Mouse (Mus musculus) midbrain, embryonic 11.5 days (tissue): Measurements from ENCODE around the gene Tkt. TPM values are rescaled to one million over a fixed set of nuclear protein-coding genes. Genes with fewer than 3 reads are reported as not detected.

ENCODE experiments used
- ATAC-seq: fragments of 200-750 bp; cut with Nextera tagmentation; 2 replicates; pipeline ENCODE4 v1.8.0; 2017; ENCODE audit warnings: moderate TSS enrichment, moderate library complexity; ENCODE audit not compliant: low FRiP score
- DNase-seq: peaks from one replicate; pipeline ENCODE4 v3.0.0; 2015; ENCODE audit warnings: low spot score; ENCODE audit errors: missing footprints
- H3K27ac ChIP-seq: fragments of 300-500 bp; sonication (generic); 2 replicates; pipeline ENCODE4 v1.5.1; 2014; ENCODE audit warnings: low read depth, low read length
- H3K27me3 ChIP-seq: fragments of 300-500 bp; sonication (generic); 2 replicates; pipeline ENCODE4 v1.6.1; 2014; ENCODE audit warnings: mild to moderate bottlenecking, low read length, moderate library complexity, mixed read lengths; ENCODE audit not compliant: control insufficient read depth, insufficient read depth
- H3K36me3 ChIP-seq: fragments of 300-500 bp; sonication (generic); 2 replicates; pipeline ENCODE4 v1.6.1; 2014; ENCODE audit warnings: mild to moderate bottlenecking, low read length, moderate library complexity, mixed read lengths; ENCODE audit not compliant: control insufficient read depth, insufficient read depth
- H3K4me1 ChIP-seq: fragments of 300-500 bp; sonication (generic); 2 replicates; pipeline ENCODE4 v1.6.1; 2014; ENCODE audit warnings: low read length; ENCODE audit not compliant: control insufficient read depth, insufficient read depth
- H3K4me2 ChIP-seq: fragments of 300-500 bp; sonication (generic); 2 replicates; pipeline ENCODE4 v1.6.1; 2014; ENCODE audit warnings: mild to moderate bottlenecking, moderate library complexity
- H3K4me3 ChIP-seq: fragments of 300-500 bp; sonication (generic); 2 replicates; pipeline ENCODE4 v1.5.1; 2014; ENCODE audit warnings: low read depth, low read length
- H3K9ac ChIP-seq: fragments of 300-500 bp; sonication (generic); 2 replicates; pipeline ENCODE4 v1.6.1; 2014; ENCODE audit warnings: low read length
- H3K9me3 ChIP-seq: fragments of 300-500 bp; sonication (generic); 2 replicates; pipeline ENCODE4 v1.6.1; 2016; ENCODE audit warnings: low read length; ENCODE audit not compliant: control insufficient read depth
- WGBS: fragments of 180-500 bp; shearing (Covaris S2); extraction: QIAGEN DNeasy Blood & Tissue Kit; methylation state at CpG from one replicate; pipeline ENCODE4 v1.1.7; 2014; 5-methylcytosine and 5-hydroxymethylcytosine counted together
- polyA plus RNA-seq: library from polyadenylated mRNA; unstranded; fragments of >200 nt; fragmentation: Nextera tagmentation; extraction: Ambion mirVana; gene quantifications from 2 replicates; pipeline ENCODE4 v1.2.1, GENCODE M21; 2014

Gene Tkt
- polyA plus RNA-seq, 1 experiment from 2014 or later: 154 TPM

DNA sequence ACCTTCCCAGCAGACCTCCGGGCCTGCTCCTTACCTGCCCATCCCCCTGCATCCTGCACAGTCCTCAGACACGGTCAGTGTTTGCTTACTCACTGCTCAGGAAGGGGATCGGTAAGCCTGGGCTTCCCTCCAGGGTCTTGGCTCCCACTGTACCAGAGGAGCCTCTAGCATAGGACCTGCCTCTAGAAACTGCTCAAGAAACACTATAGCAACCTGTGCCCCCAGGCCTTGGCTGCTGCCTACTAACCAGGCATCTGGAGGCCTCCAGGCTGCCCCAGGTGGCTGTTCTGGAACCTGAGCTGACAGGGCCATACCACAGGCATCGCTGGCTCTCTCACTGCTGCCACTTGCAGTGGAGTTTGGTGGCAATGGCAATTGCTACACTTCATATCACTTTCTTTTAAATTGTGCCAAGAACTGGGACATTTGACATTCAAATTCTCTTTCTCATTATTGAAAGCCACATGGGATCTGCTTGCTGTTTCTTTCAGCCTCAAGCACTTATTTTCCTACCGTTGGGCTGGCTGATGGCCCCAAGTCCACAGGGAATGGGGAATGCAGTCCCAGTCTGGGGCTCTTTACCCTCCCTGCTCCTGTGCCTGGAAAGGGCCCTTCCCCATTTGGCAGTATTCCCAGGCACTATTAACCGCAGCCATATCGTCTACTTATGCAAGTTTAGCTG, 38.8 kb downstream of the Tkt start:
- Histone ChIP-seq H3K4me2 (no peak overlapping the region), H3K27ac (no peak overlapping the region), H3K36me3 (no peaks in the 10 kb centered on the region), H3K9me3 (no peaks in the 10 kb centered on the region), H3K4me1 (peaks cover 8% of the 10 kb centered on the region; the same call in 1 of the 2 replicates), H3K4me3 (no peak overlapping the region), H3K9ac (no peak overlapping the region), H3K27me3 (no peaks in the 10 kb centered on the region)
- DNase-seq (no peak), ATAC-seq (no peak)
- WGBS: 73% methylated on average over 7 of the region's 7 CpGs

DNA sequence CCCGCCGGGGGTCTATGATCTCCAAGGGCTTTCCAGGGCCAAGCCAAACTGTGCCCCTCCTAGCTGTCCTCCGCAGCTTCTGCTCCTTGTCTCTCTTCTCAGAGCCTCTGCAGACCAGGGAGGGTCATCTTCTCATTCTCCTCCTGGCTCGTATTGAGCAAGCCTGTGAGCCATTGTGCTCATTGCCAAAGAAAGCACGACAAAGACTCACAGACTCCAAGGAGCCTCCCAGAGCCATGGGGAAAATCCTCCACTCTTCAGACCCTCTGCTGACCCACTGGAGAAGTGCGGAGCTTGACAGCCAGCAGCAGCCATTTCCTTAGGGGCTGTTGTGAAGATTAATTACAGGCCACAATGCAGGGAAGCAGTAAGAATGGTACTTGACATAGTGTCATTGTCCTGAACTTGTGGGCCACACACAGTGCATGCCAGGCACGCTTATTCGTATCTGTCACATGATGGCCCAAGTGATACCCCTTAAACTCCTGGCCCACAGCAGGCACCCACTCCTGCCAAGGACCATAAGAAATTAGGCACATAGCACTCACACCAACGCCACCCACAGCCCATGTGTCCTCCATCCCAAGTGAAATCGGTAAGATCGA, 42.0 kb downstream of the Tkt start:
- Histone ChIP-seq H3K27me3 (no peaks in the 10 kb centered on the region), H3K36me3 (no peaks in the 10 kb centered on the region), H3K9me3 (no peaks in the 10 kb centered on the region), H3K4me1 (peaks cover 20% of the 10 kb centered on the region), H3K27ac (no peak overlapping the region), H3K4me2 (no peak overlapping the region), H3K4me3 (no peak overlapping the region), H3K9ac (no peak overlapping the region)
- DNase-seq (peak; percentile 68), ATAC-seq (no peak)
- WGBS: 80% methylated on average over 11 of the region's 11 CpGs

DNA sequence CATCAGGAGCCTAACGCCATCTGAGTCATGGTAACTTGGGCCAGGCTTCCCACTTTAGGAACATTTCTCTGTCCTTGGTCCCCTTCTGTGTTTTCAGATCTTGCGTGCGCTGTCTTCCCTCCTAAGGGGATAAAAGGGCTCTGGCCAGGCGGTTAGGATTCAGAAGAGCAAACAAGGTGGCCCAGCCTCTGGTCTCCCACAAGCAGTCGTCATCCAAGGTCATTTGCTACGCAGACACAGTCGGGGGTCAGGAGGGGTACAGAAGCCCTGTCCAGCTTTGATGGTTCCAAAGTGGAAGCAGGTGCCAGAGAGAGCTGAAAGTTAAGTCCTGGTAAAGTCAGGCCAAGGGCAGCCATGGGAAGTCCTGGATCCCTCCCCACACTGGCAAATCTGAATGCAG, 42.8 kb downstream of the Tkt start:
- Histone ChIP-seq H3K4me3 (no peak overlapping the region), H3K4me1 (peaks cover 20% of the 10 kb centered on the region), H3K4me2 (no peak overlapping the region), H3K9ac (no peak overlapping the region), H3K36me3 (no peaks in the 10 kb centered on the region), H3K27ac (no peak overlapping the region), H3K9me3 (no peaks in the 10 kb centered on the region), H3K27me3 (no peaks in the 10 kb centered on the region)
- no peak for ATAC-seq
- no peak for DNase-seq
- 76% methylated on average over 7 of the region's 7 CpGs for WGBS

DNA sequence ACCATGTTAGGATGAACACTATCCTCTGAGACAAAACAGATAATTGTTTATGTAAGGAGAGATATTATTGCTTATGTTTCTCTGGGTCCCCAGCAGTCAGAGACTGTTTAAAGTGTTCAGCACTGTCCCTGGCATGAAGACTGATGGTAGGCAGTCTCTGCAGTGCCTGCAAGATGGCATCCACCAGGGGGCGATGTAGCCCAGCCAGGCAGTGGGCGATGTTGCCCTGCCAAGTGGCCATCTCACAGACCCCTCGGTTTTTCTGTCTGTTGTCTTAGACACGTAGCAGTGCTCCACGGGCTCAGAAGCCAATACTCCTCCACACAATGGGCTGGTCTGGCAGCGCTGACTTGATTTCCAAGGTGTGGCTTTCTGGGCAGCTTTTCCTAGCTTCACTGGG, 43.3 kb downstream of the Tkt start:
- Histone ChIP-seq H3K9me3 (no peaks in the 10 kb centered on the region), H3K9ac (no peak overlapping the region; the same call in 1 of the 2 replicates), H3K27me3 (no peaks in the 10 kb centered on the region), H3K4me3 (no peak overlapping the region), H3K4me2 (no peak overlapping the region), H3K4me1 (peaks cover 20% of the 10 kb centered on the region), H3K36me3 (no peaks in the 10 kb centered on the region), H3K27ac (no peak overlapping the region)
- 6% methylated on average over 6 of the region's 6 CpGs for WGBS
- peak; percentile 98 for DNase-seq
- peak; percentile 33; the same call in 1 of the 2 replicates for ATAC-seq

DNA sequence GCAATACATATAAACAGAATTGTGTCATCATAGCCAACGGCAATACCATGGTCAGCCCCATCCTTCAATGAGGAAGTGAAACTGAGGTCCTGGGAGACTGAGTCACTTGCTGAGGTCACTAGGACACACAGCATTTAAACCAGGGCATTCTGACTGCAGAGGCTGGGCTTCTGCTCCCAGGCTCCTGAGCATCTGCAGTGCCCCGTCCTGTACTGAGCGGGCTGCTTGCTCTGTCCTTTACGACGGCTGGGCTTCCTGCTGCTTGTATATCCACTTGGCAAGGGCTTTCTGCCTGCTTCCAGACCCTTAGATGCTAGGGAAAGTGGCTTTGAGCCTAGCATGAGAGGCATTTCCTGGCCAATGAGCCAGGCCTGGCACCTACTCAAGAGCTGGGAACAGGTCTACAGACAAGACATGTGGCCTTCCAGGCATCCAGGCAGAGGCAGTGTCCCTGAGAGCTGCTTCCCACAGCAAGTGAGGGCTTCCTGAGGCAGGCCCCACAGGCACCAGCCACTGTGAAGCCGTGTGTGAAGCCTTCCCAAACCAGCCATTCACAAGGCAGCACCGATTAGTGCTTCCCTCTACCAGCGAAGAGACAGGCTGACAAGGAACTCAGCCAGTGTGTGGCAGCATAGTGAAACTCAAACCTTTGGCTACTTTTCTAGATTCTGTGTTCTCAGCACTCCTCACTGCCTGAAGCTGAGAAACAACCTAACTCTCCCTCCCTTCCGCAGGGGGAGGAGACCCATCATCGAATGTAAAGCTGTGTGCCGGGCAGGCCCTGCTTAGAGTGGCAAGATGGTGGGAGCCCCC, 45.3 kb downstream of the Tkt start:
- ATAC-seq (peak; percentile 53), DNase-seq (peak; percentile 90)
- Histone ChIP-seq H3K4me3 (no peak overlapping the region), H3K36me3 (no peaks in the 10 kb centered on the region), H3K27me3 (no peaks in the 10 kb centered on the region), H3K9ac (peak overlapping the region; percentile 59), H3K27ac (peak overlapping the region; percentile 81), H3K4me1 (peaks cover 20% of the 10 kb centered on the region), H3K4me2 (peak overlapping the region; percentile 26; the same call in 1 of the 2 replicates), H3K9me3 (no peaks in the 10 kb centered on the region)
- WGBS: 41% methylated on average over 11 of the region's 11 CpGs

DNA sequence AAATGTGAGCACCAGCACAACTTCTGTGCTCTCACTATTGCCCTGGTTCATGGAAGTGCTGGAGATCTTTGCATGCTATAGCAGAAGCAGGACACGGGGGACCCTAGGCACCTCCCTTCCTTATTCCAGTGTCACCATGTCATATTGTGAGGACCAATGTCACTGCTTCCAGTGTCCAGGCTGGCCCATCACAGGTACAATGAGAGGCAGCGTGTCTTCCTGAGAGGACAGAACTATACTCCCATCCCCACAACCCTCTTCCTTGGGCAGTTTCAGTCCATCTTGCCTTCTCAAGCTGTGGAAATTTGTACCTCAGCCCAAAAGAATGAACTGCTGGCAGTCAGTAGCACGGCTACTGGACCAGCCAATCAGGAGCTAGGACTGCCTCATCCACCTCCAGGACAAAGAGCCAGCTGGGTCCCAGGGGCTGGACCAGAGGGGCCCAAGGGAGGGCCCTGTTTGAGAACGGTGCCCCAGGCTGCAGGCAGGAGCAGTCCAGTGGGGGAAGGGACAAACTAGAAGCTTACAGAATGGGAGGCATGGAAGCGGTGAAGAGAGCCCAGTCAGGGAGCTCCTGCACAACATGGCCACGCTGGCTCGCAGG, 46.0 kb downstream of the Tkt start:
- peak overlapping the region; percentile 26; the same call in 1 of the 2 replicates for H3K4me2 ChIP-seq
- no peaks in the 10 kb centered on the region for H3K9me3 ChIP-seq
- no peaks in the 10 kb centered on the region for H3K27me3 ChIP-seq
- 26% methylated on average over 7 of the region's 7 CpGs for WGBS
- H3K4me1 ChIP-seq: peaks cover 20% of the 10 kb centered on the region
- H3K27ac ChIP-seq: peak overlapping the region; percentile 81
- peak overlapping the region; percentile 59 for H3K9ac ChIP-seq
- no peak overlapping the region for H3K4me3 ChIP-seq
- no peaks in the 10 kb centered on the region for H3K36me3 ChIP-seq
- ATAC-seq: peak; percentile 96
- peak; percentile 97 for DNase-seq

DNA sequence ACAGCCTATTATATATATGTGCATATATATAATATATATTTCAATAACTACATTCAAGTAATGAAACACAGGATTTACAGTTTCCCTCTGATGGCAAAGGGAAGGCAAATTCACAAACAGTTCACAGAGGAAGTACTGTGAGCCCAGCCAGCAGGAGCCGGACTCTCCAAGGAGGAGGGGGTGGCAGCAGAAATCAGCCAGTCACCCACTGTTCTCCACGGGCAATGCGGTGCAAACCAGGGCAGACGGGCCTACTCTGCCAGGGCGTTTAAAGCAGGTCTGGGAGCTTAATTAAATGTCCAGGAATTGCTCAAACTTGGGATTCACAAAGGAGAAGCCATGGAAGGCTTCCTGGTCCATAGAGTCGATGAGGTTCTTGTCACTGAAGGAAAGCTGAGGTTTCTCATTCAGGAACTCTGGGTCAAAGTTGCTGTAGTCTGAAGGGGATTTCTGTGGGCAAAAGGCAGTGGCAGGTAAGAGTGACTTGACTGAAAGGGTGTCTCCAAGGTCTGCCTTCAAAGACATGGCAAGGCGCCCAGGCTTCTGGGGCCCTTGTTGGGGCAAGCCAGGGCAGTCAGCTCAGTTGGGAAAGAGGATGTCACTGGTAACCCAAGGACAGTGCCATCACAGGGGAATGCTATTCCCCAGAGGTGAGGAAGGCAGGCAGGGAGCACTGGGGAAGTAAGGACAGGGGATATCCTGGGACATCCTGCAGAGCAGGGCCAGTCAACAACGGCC, 47.6 kb downstream of the Tkt start:
- no peak overlapping the region for H3K9ac ChIP-seq
- no peaks in the 10 kb centered on the region for H3K9me3 ChIP-seq
- ATAC-seq (no peak), DNase-seq (peak; percentile 12)
- H3K4me1 ChIP-seq: peaks cover 20% of the 10 kb centered on the region
- no peaks in the 10 kb centered on the region for H3K27me3 ChIP-seq
- no peak overlapping the region for H3K27ac ChIP-seq
- H3K36me3 ChIP-seq: no peaks in the 10 kb centered on the region
- H3K4me3 ChIP-seq: no peak overlapping the region
- H3K4me2 ChIP-seq: no peak overlapping the region
- 83% methylated on average over 8 of the region's 8 CpGs for WGBS

DNA sequence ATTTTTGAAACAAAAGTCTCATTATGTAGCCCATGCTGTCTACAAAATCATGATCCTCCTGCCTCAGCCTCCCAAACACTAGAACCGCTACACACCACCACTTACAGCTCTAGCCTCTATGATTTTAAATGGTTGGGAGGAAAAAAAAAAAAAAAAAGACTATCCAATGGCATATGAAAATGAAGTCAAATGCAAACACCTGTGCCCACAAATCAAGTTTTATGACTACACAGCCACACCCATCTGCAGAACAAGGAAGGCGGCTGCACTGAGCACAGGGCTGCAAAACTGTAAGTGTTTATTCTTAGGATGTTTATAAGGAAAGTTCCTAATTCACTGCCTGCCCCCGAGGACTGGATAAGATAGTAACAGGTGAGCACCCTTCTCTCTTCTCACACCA, 48.2 kb downstream of the Tkt start:
- WGBS: 90% methylated on average over 3 of the region's 3 CpGs
- no peak overlapping the region for H3K27ac ChIP-seq
- no peak overlapping the region for H3K4me3 ChIP-seq
- peaks cover 20% of the 10 kb centered on the region for H3K4me1 ChIP-seq
- no peaks in the 10 kb centered on the region for H3K27me3 ChIP-seq
- no peaks in the 10 kb centered on the region for H3K36me3 ChIP-seq
- no peak overlapping the region for H3K4me2 ChIP-seq
- ATAC-seq (no peak), DNase-seq (peak; percentile 8)
- no peaks in the 10 kb centered on the region for H3K9me3 ChIP-seq
- no peak overlapping the region for H3K9ac ChIP-seq
